Mouse (Mus musculus): Measurements from ENCODE around the gene Myl6.

DNA sequence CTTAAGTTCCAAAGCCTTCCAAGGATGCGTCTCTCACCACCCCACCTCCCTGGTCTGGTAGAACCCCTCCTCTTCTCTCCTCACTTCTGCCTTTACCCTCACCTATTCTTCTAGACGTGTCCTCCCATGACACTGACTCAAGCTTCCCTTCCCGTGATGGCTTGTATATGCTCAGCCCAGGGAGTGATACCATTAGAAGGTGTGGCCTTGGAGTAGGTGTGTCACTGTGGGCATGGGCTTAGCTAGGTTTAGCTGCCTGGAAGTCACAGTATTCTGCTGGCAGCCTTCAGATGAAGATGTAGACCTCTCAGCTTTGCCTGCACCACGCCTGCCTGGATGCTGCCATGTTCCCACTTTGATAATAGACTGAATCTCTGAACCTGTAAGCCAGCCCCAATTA, 21.1 kb upstream of the Myl6 start:
- TF ChIP-seq POLR2A (IDR thresholded peaks at IDR 0.05; ENCODE audit: insufficient read length, low read depth), result no peak
- TF ChIP-seq USF1 (IDR thresholded peaks at IDR 0.05; ENCODE audit: low read depth), result no peak
- no peak for TF ChIP-seq TCF12 (IDR thresholded peaks at IDR 0.05; ENCODE audit: insufficient read depth, poor library complexity, severe bottlenecking)
- TF ChIP-seq MYOD1 (IDR thresholded peaks at IDR 0.05; ENCODE audit: control insufficient read depth in 1 of 3, insufficient read length in 2 of 3, low read depth in 2 of 3), result no peak
- TF ChIP-seq MAX (IDR thresholded peaks at IDR 0.05; ENCODE audit: low read depth), result no peak
